In genomic region chr7:78826682-78827385, GRCm38 (mm10) we compare ENCODE assay signal across 8 mouse cellular contexts. TPM values are rescaled to one million over a fixed set of nuclear protein-coding genes. Genes with fewer than 3 reads are reported as not detected.
DNase-seq lines count a peak whose midpoint lies in the region; ATAC-seq lines count a peak whose summit lies in the region.

No protein-coding gene starts in this region.

- no peaks in the 10 kb centered on the region for H3K9me3 ChIP-seq in embryonic facial prominence, embryonic 15.5 days (replicated peaks)

- H3K27me3 ChIP-seq in embryonic facial prominence, embryonic 15.5 days = no peaks in the 10 kb centered on the region

- H3K36me3 ChIP-seq in embryonic facial prominence, embryonic 15.5 days = peaks cover 37% of the 10 kb centered on the region

- WGBS in embryonic facial prominence, embryonic 15.5 days = 40% methylated on average over 9 of the region's 9 CpGs

- DNase-seq in heart, adult 18-20 months = peak; percentile 38 to 42
- DNase-seq in heart, postnatal 14 days = no peak
- DNase-seq in 416B (ENCODE audit: low read depth) = peak; percentile 27
- DNase-seq in thymus, postnatal 25 days = peak; percentile 33
- no peak for DNase-seq in cerebellum, postnatal 10 days

- H3K4me1 ChIP-seq in embryonic facial prominence, embryonic 15.5 days = peaks cover 7% of the 10 kb centered on the region; the same call in 1 of the 2 replicates

- intact Hi-C loops in heart, postnatal 14 days (cut with DNase I) = no loop called here

- ATAC-seq in embryonic facial prominence, embryonic 15.5 days (ENCODE audit: insufficient number of reproducible peaks, low FRiP score, low TSS enrichment, low read depth) = peak; percentile 67
- peak; percentile 92 for ATAC-seq in megakaryocyte-erythroid progenitor cell, adult 5-6 weeks (replicated peaks; ENCODE audit: low FRiP score, low TSS enrichment, poor library complexity, severe bottlenecking)
- ATAC-seq in inflammation-experienced regulatory T-cells, adult 6 months = no peak

- no peak overlapping the region for H3K9ac ChIP-seq in embryonic facial prominence, embryonic 15.5 days

- H3K27ac ChIP-seq in embryonic facial prominence, embryonic 15.5 days (replicated peaks) = peak overlapping the region; percentile 72

- H3K4me3 ChIP-seq in embryonic facial prominence, embryonic 15.5 days (replicated peaks) = no peak overlapping the region

- H3K4me2 ChIP-seq in embryonic facial prominence, embryonic 15.5 days (replicated peaks) = no peak overlapping the region

RNA-seq across cellular contexts. Expression of gene Det1, which starts 20.2 kb away (rescaled TPM):
- total RNA-seq in heart, adult 18-20 months (2021) = 10 to 100 TPM; 13.9 to 16.5 TPM
- 1 to 10 TPM; 8.6 to 9.9 TPM for total RNA-seq in heart, postnatal 14 days (2021)
- 16.5 and 18.1 TPM in 2 replicates for polyA plus RNA-seq in embryonic facial prominence, embryonic 15.5 days (2015; fragmentation: Nextera tagmentation; extraction: Ambion mirVana)
- 29.3 and 29.4 TPM in 2 replicates for total RNA-seq in megakaryocyte-erythroid progenitor cell, adult 5-6 weeks (2014; fragmentation: Nextera tagmentation)
- 13.8 and 27.0 TPM in 2 replicates for total RNA-seq in megakaryocyte-erythroid progenitor cell, adult 5-6 weeks (2017)
- polyA plus RNA-seq in inflammation-experienced regulatory T-cells, adult 6 months (2017; shearing (Covaris generic)) = 10 to 100 TPM in 2 of 3 experiments, 1 to 10 TPM in 1; 9.4 to 18.9 (median 16.1) TPM

RNA-seq across cellular contexts. Expression of gene Mrpl46, which starts 43.5 kb away (rescaled TPM):
- total RNA-seq in heart, adult 18-20 months (2021) = 10 to 100 TPM; 52.6 to 59.5 TPM
- 10 to 100 TPM; 42.8 to 48.3 TPM for total RNA-seq in heart, postnatal 14 days (2021)
- polyA plus RNA-seq in embryonic facial prominence, embryonic 15.5 days (2015; fragmentation: Nextera tagmentation; extraction: Ambion mirVana) = 51.1 and 51.5 TPM in 2 replicates
- total RNA-seq in megakaryocyte-erythroid progenitor cell, adult 5-6 weeks (2014; fragmentation: Nextera tagmentation) = 36.4 and 45.4 TPM in 2 replicates
- 54.5 and 64.5 TPM in 2 replicates for total RNA-seq in megakaryocyte-erythroid progenitor cell, adult 5-6 weeks (2017)
- 10 to 100 TPM; 71.8 to 77.0 (median 73.2) TPM for polyA plus RNA-seq in inflammation-experienced regulatory T-cells, adult 6 months (2017; shearing (Covaris generic))

RNA-seq across cellular contexts. Expression of gene Mrps11, which starts 43.9 kb away (rescaled TPM):
- total RNA-seq in heart, adult 18-20 months (2021) = 10 to 100 TPM; 39.5 to 40.1 TPM
- total RNA-seq in heart, postnatal 14 days (2021) = 10 to 100 TPM; 45.1 to 46.0 TPM
- polyA plus RNA-seq in embryonic facial prominence, embryonic 15.5 days (2015; fragmentation: Nextera tagmentation; extraction: Ambion mirVana) = 69.5 and 74.8 TPM in 2 replicates
- total RNA-seq in megakaryocyte-erythroid progenitor cell, adult 5-6 weeks (2014; fragmentation: Nextera tagmentation) = 73.4 and 96.7 TPM in 2 replicates
- 52.0 and 55.7 TPM in 2 replicates for total RNA-seq in megakaryocyte-erythroid progenitor cell, adult 5-6 weeks (2017)
- 10 to 100 TPM; 54.8 to 58.3 (median 57.1) TPM for polyA plus RNA-seq in inflammation-experienced regulatory T-cells, adult 6 months (2017; shearing (Covaris generic))

Comparison
In these comparisons a context has a peak if more than half of its experiments do, and no peak if none do; other contexts are left out.
1. DNase-seq: peak in heart, adult 18-20 months (2 of 2), 416B (single experiment) and thymus, postnatal 25 days (single experiment); none in heart, postnatal 14 days (0 of 2) and cerebellum, postnatal 10 days (0 of 2).